Mouse (Mus musculus): ENCODE measurements around the gene Phldb3.

GRCm38 (mm10) chr7:24676575-24676974 is 66.0 kb downstream of the Phldb3 start, which contains the start of gene Tex101:
- TF ChIP-seq CTCF (conservative IDR thresholded peaks at IDR 0.05; ENCODE audit: insufficient read depth, insufficient read length, low read depth, low read length) = no peak
- TF ChIP-seq POLR2A (IDR thresholded peaks at IDR 0.05; ENCODE audit: low read depth, low read length) = no peak
